Mouse (Mus musculus): Measurements from ENCODE around the gene Cct5.

- TF ChIP-seq CTCF (conservative IDR thresholded peaks at IDR 0.05; ENCODE audit: low read length) (no peak), NANOG (IDR thresholded peaks at IDR 0.05; ENCODE audit: borderline replicate concordance, low read length) (no peak)
These were observed 33.0 kb upstream of the Cct5 start for GRCm38 (mm10) chr15:31634582-31634981.
